ENCODE assay signal across 16 mouse cellular contexts in genomic region chr2:63434327-63434726, GRCm38 (mm10).
"Had no signal": no experiment of that assay in that cellular context is flagged by ENCODE, and none has a peak within 500 bp of the region (broad histone marks: within the 10 kb centered on the region; RNA-seq: fewer than 3 reads in every experiment).

No protein-coding gene starts in this region.

- H3K27ac ChIP-seq: neural tube, embryonic 13.5 days; neural tube, embryonic 15.5 days; stomach, embryonic 15.5 days; stomach, postnatal 0 days had no signal

- H3K9ac ChIP-seq: neural tube, embryonic 13.5 days; neural tube, embryonic 15.5 days; stomach, embryonic 15.5 days had no signal

- H3K4me2 ChIP-seq: neural tube, embryonic 13.5 days; neural tube, embryonic 15.5 days; stomach, embryonic 15.5 days had no signal

- H3K9me3 ChIP-seq: neural tube, embryonic 13.5 days; neural tube, embryonic 15.5 days; stomach, embryonic 15.5 days had no signal

- H3K36me3 ChIP-seq: neural tube, embryonic 13.5 days; neural tube, embryonic 15.5 days; stomach, embryonic 15.5 days had no signal

- DNase-seq: retina, postnatal 1 day; right cerebral cortex, adult 18-20 months; right cerebral cortex, postnatal 14 days; right cerebral cortex, postnatal 25 days; right cerebral cortex, postnatal 4 days; spleen, adult 18-20 months; thymus, adult 18-20 months; thymus, adult 2 months; thymus, postnatal 14 days; thymus, postnatal 25 days; thymus, postnatal 36 days; thymus, postnatal 4 days had no signal

- H3K4me3 ChIP-seq: neural tube, embryonic 13.5 days; neural tube, embryonic 15.5 days; stomach, embryonic 15.5 days had no signal

- H3K27me3 ChIP-seq: neural tube, embryonic 13.5 days; neural tube, embryonic 15.5 days; stomach, embryonic 15.5 days had no signal

- H3K4me1 ChIP-seq: neural tube, embryonic 13.5 days; neural tube, embryonic 15.5 days; stomach, embryonic 15.5 days had no signal
